Mouse (Mus musculus) heart, embryonic 14.5 days (tissue): ENCODE measurements around the gene Egr4. TPM values are rescaled to one million over a fixed set of nuclear protein-coding genes. Genes with fewer than 3 reads are reported as not detected.

Experiments used
- ATAC-seq: fragments of 200-750 bp; cut with Nextera tagmentation; 2 replicates; pipeline ENCODE4 v1.8.0; 2017; ENCODE audit warnings: low read depth, moderate TSS enrichment; ENCODE audit not compliant: insufficient number of reproducible peaks, insufficient read depth, low FRiP score
- H3K27ac ChIP-seq, 2 experiments: fragments of 200-500 bp in 1 of 2; fragments of 300-500 bp in 1 of 2; sonication (generic) in 1 of 2; replicated peaks in 1 of 2; 2 replicates each; pipeline ENCODE4 v1.5.1; 2012 to 2014; ENCODE audit warnings: low read depth in 2 of 2, low read length in 2 of 2, control low read depth in 1 of 2, mild to moderate bottlenecking in 1 of 2, mixed read lengths in 1 of 2; ENCODE audit not compliant: control insufficient read depth in 1 of 2, insufficient read depth in 1 of 2
- H3K27me3 ChIP-seq: fragments of 300-500 bp; sonication (generic); 2 replicates; pipeline ENCODE4 v1.6.1; 2014; ENCODE audit warnings: mild to moderate bottlenecking, low read length, control low read depth; ENCODE audit not compliant: control insufficient read depth, insufficient read depth
- H3K36me3 ChIP-seq: fragments of 300-500 bp; sonication (generic); 2 replicates; pipeline ENCODE4 v1.6.1; 2014; ENCODE audit warnings: mild to moderate bottlenecking, control low read depth, low read length, mixed read lengths; ENCODE audit not compliant: control insufficient read depth, insufficient read depth
- H3K4me1 ChIP-seq, 2 experiments: fragments of 200-500 bp in 1 of 2; fragments of 300-500 bp in 1 of 2; sonication (generic) in 1 of 2; 2 replicates each; pipeline ENCODE4 v1.6.1; 2012 to 2014; ENCODE audit warnings: low read length in 2 of 2, control low read depth in 1 of 2, mixed read lengths in 1 of 2; ENCODE audit not compliant: control insufficient read depth in 2 of 2, insufficient read depth in 2 of 2
- H3K4me2 ChIP-seq: fragments of 300-500 bp; sonication (generic); 2 replicates; pipeline ENCODE4 v1.6.1; 2014; ENCODE audit warnings: mild to moderate bottlenecking, low read length
- H3K4me3 ChIP-seq, 2 experiments: fragments of 200-500 bp in 1 of 2; fragments of 300-500 bp in 1 of 2; sonication (generic) in 1 of 2; 2 replicates each; pipeline ENCODE4 v1.5.1; 2012 to 2014; ENCODE audit warnings: low read length in 2 of 2, mild to moderate bottlenecking in 2 of 2, control low read depth in 1 of 2, low read depth in 1 of 2, moderate library complexity in 1 of 2; ENCODE audit not compliant: control insufficient read depth in 1 of 2, insufficient read depth in 1 of 2
- H3K9ac ChIP-seq: fragments of 300-500 bp; sonication (generic); 2 replicates; pipeline ENCODE4 v1.6.1; 2014; ENCODE audit warnings: mild to moderate bottlenecking, low read length
- H3K9me3 ChIP-seq: fragments of 300-500 bp; sonication (generic); 2 replicates; pipeline ENCODE4 v1.6.1; 2016; ENCODE audit warnings: low read length, control low read depth; ENCODE audit not compliant: control insufficient read depth
- polyA plus RNA-seq: library from polyadenylated mRNA; unstranded; fragments of >200 nt; fragmentation: Nextera tagmentation; extraction: Ambion mirVana; gene quantifications from 2 replicates; pipeline ENCODE4 v1.2.1, GENCODE M21; 2014

Gene Egr4
- polyA plus RNA-seq, 1 experiment from 2014 or later, result not detected

DNA sequence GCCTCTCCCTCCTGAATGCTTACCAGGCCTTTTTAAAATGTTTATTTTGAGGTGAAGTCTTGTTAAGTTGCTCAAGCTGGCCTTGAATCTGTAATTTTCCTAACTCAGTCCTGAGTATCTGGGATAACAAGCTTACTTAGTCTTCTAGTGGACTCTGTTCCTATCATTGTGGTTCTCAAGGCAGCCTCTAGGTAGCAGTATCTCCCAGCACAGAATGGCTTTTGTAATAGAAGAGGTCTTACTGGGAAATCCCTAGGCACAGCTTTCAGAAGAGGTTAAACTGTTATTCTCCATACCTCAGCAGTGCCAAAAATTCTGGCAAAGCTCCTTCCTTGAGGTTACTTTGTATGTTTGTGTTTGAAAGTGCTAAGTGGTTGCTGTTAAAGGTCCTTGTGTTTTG lies 48.0 kb downstream of the Egr4 start:
- Histone ChIP-seq H3K9ac (no peak overlapping the region), H3K27ac (no peak overlapping the region)
- ATAC-seq, result no peak

More for the DNA sequence above, 48.0 kb downstream of the Egr4 start:
- Histone ChIP-seq H3K9me3 (no peaks in the 10 kb centered on the region), H3K36me3 (peaks cover 93% of the 10 kb centered on the region), H3K4me2 (no peak overlapping the region), H3K4me3 (no peak overlapping the region), H3K27me3 (no peaks in the 10 kb centered on the region), H3K4me1 (no peaks in the 10 kb centered on the region)

Other genes starting within 250 kb of the Egr4 start
- gene Sfxn5, start 180.2 kb downstream of the Egr4 start, polyA plus RNA-seq, result 2.7 and 3.1 TPM in 2 replicates
- gene Rab11fip5, start 139.0 kb downstream of the Egr4 start, polyA plus RNA-seq, result 36.5 and 42.2 TPM in 2 replicates
- not detected in 2 replicates for gene Noto, start 89.7 kb downstream of the Egr4 start, polyA plus RNA-seq
- 30.5 and 33.5 TPM in 2 replicates for gene Smyd5, start 81.6 kb downstream of the Egr4 start, polyA plus RNA-seq
- gene Cct7, start 62.1 kb downstream of the Egr4 start, polyA plus RNA-seq, result 355 and 372 TPM in 2 replicates
- 26.0 and 28.8 TPM in 2 replicates for gene Pradc1, start 61.6 kb downstream of the Egr4 start, polyA plus RNA-seq
- not detected in 2 replicates for gene Fbxo41, start 10.6 kb downstream of the Egr4 start, polyA plus RNA-seq
- 2.8 and 3.0 TPM in 2 replicates for gene Alms1, start 73.9 kb upstream of the Egr4 start, polyA plus RNA-seq
- not detected in 2 replicates for gene Nat8f7, start 199.6 kb upstream of the Egr4 start, polyA plus RNA-seq